Mouse (Mus musculus): ENCODE results near the gene Slc16a13.

- TF ChIP-seq POLR2A (IDR thresholded peaks at IDR 0.05; ENCODE audit: control insufficient read depth, extremely low read depth, insufficient read depth, low read length, poor library complexity) (no peak), CTCF (IDR thresholded peaks at IDR 0.05; ENCODE audit: borderline replicate concordance, control insufficient read depth, extremely low read depth, insufficient read depth, low read length, poor library complexity) (no peak)
These were observed 18.0 kb upstream of the Slc16a13 start for GRCm38 (mm10) chr11:70238591-70239440.

Data from thymus, adult 2 months (tissue).